Mouse (Mus musculus): ENCODE data around the gene Wbp1l. TPM values are rescaled to one million over a fixed set of nuclear protein-coding genes. Genes with fewer than 3 reads are reported as not detected.
A peak's percentile ranks its signal among the peaks of the same experiment; 100 is the strongest.

The Wbp1l gene
- total RNA-seq, 2 experiments from 2014 or later, result 6.7 to 8.8 TPM

DNA sequence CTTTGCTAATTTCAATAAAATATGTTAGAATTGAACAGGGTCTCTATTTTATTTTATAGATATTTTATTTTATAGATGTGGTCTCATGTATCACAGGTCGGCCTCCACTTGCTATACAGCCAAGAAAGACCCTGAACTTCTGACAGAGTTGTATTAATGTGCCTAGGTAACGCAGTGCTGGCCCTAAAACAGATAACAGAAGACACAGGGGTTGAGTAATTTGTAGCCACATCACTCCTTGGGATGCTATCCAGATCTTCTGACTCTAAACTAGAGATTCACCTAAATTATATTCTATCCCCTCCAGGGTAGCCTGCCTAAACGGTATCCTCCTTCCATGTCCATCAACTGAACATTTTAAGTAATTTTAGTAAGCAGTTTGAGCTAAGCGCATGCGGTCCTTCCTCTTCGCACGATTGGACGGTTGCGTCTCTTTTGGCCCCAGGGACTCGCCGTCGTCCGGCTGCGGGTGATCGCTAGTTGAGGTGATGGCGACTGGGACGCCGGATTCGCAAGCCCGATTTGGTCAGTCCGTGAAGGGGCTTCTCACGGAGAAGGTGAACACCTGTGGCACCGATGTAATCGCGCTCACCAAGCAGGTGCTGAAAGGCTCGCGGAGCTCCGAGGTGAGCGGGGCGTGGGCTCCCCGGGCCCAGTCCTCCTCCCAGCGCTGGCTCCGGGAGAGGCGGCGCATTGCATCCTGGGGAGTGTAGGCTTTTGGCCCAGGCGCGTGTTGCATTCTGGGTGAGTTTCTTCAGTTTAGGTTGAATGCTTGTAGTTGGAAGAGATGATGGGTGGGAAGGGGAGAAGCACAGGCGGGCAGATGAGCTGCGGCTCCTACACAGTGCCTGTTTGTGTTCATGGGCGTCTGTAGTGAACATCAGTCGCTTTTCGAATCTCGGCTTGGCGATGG, 90.8 kb downstream of the Wbp1l start, which contains the start of gene Borcs7:
Borcs7 (plus strand) TSS at position 447 of the 913 bp plus-strand sequence.
- ATAC-seq (replicated peaks; ENCODE audit: low FRiP score, poor library complexity, severe bottlenecking), result peak; percentile 99

DNA sequence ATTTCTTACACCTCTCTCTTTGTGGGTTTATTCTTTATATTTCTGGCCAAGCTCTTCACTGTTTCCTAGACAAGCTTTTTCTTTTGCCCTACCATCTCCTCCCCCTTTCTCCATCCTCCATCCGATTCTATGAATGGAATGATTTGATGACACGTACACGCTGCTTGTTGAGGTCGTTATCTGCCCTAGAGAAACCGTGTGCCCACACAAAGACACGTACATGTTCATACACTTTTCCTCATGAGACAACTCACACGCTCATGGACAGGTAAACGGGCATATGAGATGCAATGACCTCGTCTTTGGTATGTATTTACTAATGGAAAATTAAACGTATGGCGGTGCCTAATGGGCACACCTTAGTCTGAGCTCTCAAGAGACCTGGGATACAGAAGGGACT, 91.5 kb downstream of the Wbp1l start:
- no peak for ATAC-seq (replicated peaks; ENCODE audit: low FRiP score, poor library complexity, severe bottlenecking)

DNA sequence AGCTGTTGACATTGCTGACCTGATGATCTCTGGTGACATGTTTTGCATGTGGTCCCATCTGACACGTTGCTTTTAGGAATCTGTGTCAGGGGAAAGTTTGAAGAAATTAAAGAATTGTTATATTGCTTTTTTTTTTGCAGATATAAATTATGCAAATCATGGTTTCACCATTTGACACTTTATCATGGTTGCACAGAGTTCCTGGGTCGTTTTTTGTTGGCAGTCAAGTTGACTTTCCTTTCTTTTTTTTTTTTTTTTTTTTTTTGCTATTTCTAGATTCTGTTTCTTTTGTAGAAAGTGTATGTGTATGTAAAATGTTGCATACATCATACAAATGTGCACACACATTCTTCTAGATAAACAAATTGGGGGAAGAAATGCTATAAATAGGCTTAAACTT, 92.2 kb downstream of the Wbp1l start:
- ATAC-seq (replicated peaks; ENCODE audit: low FRiP score, poor library complexity, severe bottlenecking), result no peak

DNA sequence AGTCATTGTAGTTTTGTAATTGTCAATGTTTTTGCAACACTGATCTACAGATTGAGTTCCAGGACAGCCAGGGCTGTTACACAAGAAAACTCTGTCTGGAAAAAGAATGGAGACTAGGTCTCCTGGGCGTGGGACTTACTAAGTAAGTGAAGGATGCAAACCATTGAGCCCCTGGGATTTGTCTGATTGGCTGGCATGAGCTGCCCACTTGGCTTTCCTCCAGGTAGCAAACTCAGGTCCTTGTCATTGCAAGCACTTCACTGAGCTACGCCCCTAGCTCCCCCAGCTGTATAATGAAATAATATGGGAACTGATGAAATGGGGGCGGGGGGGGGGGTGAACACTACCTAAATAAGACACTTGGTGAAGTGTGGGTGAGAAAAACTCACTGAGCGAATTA, 94.3 kb downstream of the Wbp1l start:
- no peak for ATAC-seq (replicated peaks; ENCODE audit: low FRiP score, poor library complexity, severe bottlenecking)

DNA sequence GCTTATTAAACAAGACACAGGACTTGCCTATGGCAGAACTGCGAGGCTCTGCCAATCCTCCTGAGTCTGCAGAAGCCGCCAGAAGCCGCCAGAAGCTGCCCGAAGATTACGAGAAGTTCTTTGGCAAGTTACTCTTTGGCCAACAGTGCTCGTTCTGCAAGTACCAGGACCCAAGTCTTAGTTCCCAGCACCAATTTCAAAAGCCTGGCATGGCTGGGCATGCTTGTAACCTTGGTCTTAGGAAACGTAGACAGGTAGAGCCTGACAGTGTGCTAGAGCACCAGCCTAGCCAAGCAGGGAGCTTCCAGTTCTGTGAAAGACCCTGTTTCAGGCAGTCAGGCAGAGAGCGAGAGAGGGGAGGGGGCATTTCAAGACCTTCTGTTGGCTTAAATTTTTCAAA, 97.6 kb downstream of the Wbp1l start:
- ATAC-seq (replicated peaks; ENCODE audit: low FRiP score, poor library complexity, severe bottlenecking), result no peak

DNA sequence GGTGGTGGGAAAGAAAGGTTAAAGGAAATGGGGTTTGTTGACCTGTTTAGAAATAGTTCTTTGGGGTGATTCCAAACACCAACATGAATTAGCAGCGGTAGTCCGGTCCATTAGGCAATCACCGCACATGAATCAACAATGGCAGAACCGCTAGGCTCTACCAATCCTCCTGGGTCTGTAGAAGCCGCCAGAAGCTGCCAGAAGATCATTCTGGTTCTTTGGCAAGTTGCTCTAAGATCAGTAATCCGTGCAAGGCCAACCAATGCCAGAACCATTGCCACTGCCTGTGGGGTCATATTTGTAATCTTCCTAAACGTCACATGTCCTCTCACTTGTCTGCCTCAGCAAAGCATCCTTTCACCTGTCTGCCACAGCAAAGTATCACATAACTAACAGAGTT, 98.1 kb downstream of the Wbp1l start:
- no peak for ATAC-seq (replicated peaks; ENCODE audit: low FRiP score, poor library complexity, severe bottlenecking)

DNA sequence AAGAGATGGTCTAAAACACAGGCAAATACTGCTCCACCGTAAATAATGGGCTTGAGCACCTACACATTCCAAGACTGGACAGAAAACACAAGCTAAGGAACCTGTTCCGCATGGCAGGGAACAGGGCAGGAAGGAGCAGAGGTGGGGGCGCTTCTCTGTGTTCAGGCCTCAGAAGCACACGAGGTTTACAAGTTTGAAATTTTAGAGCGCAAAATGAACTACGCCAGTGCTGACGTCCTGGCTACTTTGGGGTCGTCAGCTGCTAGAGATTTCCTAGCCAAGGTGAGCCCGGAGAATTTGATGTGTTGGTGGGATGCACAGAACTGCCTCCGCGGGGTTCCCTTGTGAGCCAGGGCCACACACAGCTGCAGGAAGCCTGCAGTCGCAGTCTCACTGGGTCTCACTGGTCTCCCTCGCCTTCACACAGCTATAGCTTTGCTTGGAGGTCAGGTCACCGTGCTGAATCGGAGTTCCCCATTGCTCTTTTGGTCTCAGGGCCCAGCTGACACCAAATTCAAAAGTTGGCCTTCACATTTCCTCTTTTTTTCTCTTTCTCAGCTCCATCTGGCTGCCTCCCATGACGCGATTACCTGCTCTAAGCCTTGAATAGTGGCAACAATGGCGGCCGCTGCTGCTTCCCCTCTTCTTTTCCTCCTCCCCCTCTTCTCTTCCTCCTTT, 99.1 kb downstream of the Wbp1l start:
- no peak for ATAC-seq (replicated peaks; ENCODE audit: low FRiP score, poor library complexity, severe bottlenecking)

DNA sequence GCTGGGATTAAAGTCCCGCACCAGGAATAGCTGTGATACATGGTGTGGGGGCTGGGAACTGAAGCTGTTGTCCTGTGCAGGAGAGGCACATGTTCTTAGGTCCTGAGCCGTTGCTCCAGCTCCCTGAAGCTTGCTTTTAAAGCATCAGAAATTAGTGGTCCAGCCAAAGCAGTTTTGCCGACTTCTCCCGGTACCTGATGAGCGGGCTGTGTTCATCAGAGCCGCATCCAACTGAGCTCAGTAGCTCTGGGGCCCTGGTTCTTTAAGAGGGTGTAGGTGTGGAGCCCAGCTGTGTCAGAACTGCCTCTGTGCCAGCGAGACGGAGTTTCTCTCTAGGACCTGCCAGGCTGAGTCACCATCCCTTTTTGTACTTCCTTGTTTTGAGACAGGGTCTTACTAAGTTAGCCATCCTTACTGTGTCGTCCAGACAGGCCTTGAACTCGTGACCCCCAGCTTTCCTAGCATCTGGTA, 100.2 kb downstream of the Wbp1l start:
- no peak for ATAC-seq (replicated peaks; ENCODE audit: low FRiP score, poor library complexity, severe bottlenecking)

DNA sequence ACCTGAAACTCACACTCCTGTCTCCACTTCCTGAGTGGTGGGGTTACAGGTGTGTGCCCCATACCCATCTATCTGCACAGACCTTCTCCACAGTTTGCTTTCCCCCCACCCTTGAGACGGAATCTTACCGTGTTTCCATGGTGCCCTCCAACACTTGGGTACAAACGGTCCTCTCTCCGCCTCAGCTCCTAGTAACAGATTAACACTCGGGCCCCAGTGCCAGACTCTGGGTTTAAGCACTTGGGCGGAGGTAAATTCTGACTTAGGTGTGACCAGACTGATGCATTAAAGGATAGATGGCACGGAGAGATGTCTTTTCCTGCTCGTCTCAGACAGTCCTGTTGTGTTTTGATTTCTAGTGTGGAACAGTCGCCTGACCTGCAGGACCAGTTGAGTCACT, 102.3 kb downstream of the Wbp1l start:
- ATAC-seq (replicated peaks; ENCODE audit: low FRiP score, poor library complexity, severe bottlenecking), result no peak

DNA sequence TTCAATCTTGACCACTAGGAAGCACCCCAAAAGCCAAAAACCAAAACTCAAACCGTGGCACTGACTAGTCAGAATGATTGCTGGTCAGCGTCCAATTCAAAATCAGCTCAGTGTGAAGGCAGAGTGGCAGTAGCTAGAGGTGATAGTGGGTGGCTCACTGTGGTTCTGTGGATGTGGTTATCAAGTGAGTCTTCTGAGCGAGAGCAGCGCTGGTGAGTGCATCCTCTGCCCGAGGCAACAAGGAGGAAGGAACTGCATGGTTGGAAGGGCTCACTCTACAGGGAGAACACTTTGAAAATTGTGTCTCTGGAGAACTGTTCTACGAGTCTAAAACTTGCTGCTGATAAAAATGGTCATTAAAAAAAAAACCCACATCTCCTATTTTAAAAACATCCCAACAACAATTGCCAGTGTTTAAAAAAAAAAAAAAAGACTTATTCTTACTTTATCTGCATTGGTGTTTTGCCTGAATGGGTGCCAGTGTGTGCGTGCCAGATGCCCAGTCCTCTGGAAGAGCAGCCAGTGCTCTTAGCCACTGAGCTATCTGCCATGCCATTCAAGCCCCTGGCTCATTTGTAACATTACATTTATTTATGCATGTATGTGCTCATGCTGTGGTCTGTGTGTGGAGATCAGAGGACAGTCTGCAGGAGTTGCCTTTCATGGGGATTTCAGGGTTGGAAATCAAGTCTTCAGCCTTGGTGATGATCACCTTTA, 107.1 kb downstream of the Wbp1l start:
- no peak for ATAC-seq (replicated peaks; ENCODE audit: low FRiP score, poor library complexity, severe bottlenecking)

DNA sequence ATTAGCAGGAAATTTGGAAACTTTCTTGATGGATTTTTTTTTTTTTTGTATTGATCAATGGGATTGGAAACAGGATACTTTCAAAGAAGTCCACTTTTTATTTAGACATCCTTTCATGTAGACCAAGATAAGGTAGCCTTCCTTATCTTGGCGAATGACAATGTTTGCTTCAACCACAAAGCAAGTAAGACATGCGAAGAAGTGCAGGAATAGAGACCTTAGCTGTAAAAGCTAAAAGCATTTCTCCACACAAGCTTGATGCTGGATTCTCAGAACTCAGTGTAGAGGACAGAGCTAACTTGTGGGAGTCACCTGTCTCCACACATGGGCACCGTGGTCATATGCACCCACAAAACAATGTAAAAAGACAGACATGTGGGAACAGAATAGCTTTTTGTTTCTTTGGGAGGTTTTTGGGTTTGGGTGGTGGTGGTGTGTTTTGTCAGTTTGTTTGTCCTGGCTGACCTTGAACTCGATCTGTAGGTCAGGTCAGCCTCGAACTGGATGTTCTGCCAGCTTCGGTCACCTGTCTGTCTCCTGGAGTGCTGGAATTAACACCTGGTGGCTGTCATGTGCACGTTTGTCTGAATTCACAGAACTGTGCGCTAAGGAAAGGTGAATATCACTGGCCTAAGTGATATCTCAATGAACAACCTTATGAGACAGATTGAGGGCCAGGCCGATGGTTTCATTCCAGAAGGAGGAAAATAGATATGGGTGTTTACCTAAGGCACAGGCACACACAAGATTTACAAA, 107.8 kb downstream of the Wbp1l start:
- no peak for ATAC-seq (replicated peaks; ENCODE audit: low FRiP score, poor library complexity, severe bottlenecking)

Other genes starting within 250 kb of the Wbp1l start
- not detected in 2 replicates for gene 2310034G01Rik, start 248.8 kb upstream of the Wbp1l start, total RNA-seq (2015; ENCODE audit: low replicate concordance)
- not detected in 2 replicates for gene 2310034G01Rik, start 248.8 kb upstream of the Wbp1l start, total RNA-seq (2017; ENCODE audit: low replicate concordance)
- gene Actr1a, start 203.3 kb upstream of the Wbp1l start, total RNA-seq (2015; ENCODE audit: low replicate concordance), result 66.7 and 75.0 TPM in 2 replicates
- gene Actr1a, start 203.3 kb upstream of the Wbp1l start, total RNA-seq (2017; ENCODE audit: low replicate concordance), result 82.9 and 94.7 TPM in 2 replicates
- gene Sufu, start 202.2 kb upstream of the Wbp1l start, total RNA-seq (2015; ENCODE audit: low replicate concordance), result 3.6 and 5.9 TPM in 2 replicates
- 2.4 and 4.8 TPM in 2 replicates for gene Sufu, start 202.2 kb upstream of the Wbp1l start, total RNA-seq (2017; ENCODE audit: low replicate concordance)
- gene Trim8, start 97.4 kb upstream of the Wbp1l start, total RNA-seq (2015; ENCODE audit: low replicate concordance), result 4.2 and 9.4 TPM in 2 replicates
- gene Trim8, start 97.4 kb upstream of the Wbp1l start, total RNA-seq (2017; ENCODE audit: low replicate concordance), result 5.5 and 7.7 TPM in 2 replicates
- gene Arl3, start 25.9 kb upstream of the Wbp1l start, total RNA-seq (2015; ENCODE audit: low replicate concordance), result 4.6 and 15.1 TPM in 2 replicates
- 6.7 and 24.4 TPM in 2 replicates for gene Arl3, start 25.9 kb upstream of the Wbp1l start, total RNA-seq (2017; ENCODE audit: low replicate concordance)
- 0.72 and 19.3 TPM in 2 replicates for gene Sfxn2, start 25.7 kb upstream of the Wbp1l start, total RNA-seq (2015; ENCODE audit: low replicate concordance)
- gene Sfxn2, start 25.7 kb upstream of the Wbp1l start, total RNA-seq (2017; ENCODE audit: low replicate concordance), result 0.98 and 5.8 TPM in 2 replicates
- gene Cyp17a1, start 74.1 kb downstream of the Wbp1l start, total RNA-seq (2015; ENCODE audit: low replicate concordance), result not detected in 2 replicates
- not detected in 2 replicates for gene Cyp17a1, start 74.1 kb downstream of the Wbp1l start, total RNA-seq (2017; ENCODE audit: low replicate concordance)
- 3.8 and 8.3 TPM in 2 replicates for gene Borcs7, start 90.8 kb downstream of the Wbp1l start, total RNA-seq (2015; ENCODE audit: low replicate concordance)
- gene Borcs7, start 90.8 kb downstream of the Wbp1l start, total RNA-seq (2017; ENCODE audit: low replicate concordance), result not detected in 2 replicates
- gene As3mt, start 108.4 kb downstream of the Wbp1l start, total RNA-seq (2015; ENCODE audit: low replicate concordance), result 2.5 and 10.9 TPM in 2 replicates
- gene As3mt, start 108.4 kb downstream of the Wbp1l start, total RNA-seq (2017; ENCODE audit: low replicate concordance), result 1.2 and 2.0 TPM in 2 replicates
- gene Cnnm2, start 162.5 kb downstream of the Wbp1l start, total RNA-seq (2015; ENCODE audit: low replicate concordance), result 35.0 and 39.8 TPM in 2 replicates
- gene Cnnm2, start 162.5 kb downstream of the Wbp1l start, total RNA-seq (2017; ENCODE audit: low replicate concordance), result 40.1 and 60.7 TPM in 2 replicates